Mouse (Mus musculus) liver, adult 2 months (tissue): ENCODE results near the gene B430306N03Rik. TPM values are rescaled to one million over a fixed set of nuclear protein-coding genes. Genes with fewer than 3 reads are reported as not detected.

ENCODE experiments used
- DNase-seq: peaks from one replicate; pipeline ENCODE4 v3.0.0-alpha.2; 2011; ENCODE audit warnings: low read depth, low spot score; ENCODE audit errors: extremely low read depth
- H3K27ac ChIP-seq: fragments of 200-500 bp; replicated peaks from 2 replicates; pipeline ENCODE4 v1.5.1; 2012; ENCODE audit warnings: low read depth, mild to moderate bottlenecking, control low read depth, inconsistent platforms, low read length; ENCODE audit not compliant: insufficient read depth
- H3K27me3 ChIP-seq: fragments of 200-500 bp; 2 replicates; pipeline ENCODE4 v1.6.1; 2012; ENCODE audit warnings: mild to moderate bottlenecking, moderate library complexity, low read length, inconsistent platforms; ENCODE audit not compliant: control insufficient read depth, insufficient read depth
- H3K36me3 ChIP-seq: fragments of 200-500 bp; 2 replicates; pipeline ENCODE4 v1.6.1; 2012; ENCODE audit warnings: low read length, inconsistent platforms; ENCODE audit not compliant: control insufficient read depth, insufficient read depth
- H3K4me1 ChIP-seq: fragments of 200-500 bp; 2 replicates; pipeline ENCODE4 v1.6.1; 2011; ENCODE audit warnings: low read length; ENCODE audit not compliant: control insufficient read depth, insufficient read depth
- H3K4me3 ChIP-seq: fragments of 200-500 bp; 2 replicates; pipeline ENCODE4 v1.5.1; 2011; ENCODE audit warnings: low read depth, mild to moderate bottlenecking, control low read depth, low read length, moderate library complexity; ENCODE audit not compliant: insufficient read depth
- H3K79me2 ChIP-seq: fragments of 200-500 bp; 2 replicates; pipeline ENCODE4 v1.6.1; 2012; ENCODE audit warnings: inconsistent platforms, mild to moderate bottlenecking, low read length, moderate library complexity; ENCODE audit not compliant: control insufficient read depth, insufficient read depth
- H3K9ac ChIP-seq: fragments of 200-500 bp; 2 replicates; pipeline ENCODE4 v1.6.1; 2012; ENCODE audit warnings: low read depth, mild to moderate bottlenecking, control low read depth, inconsistent platforms, low read length
- CTCF ChIP-seq: fragments of 200-500 bp; IDR thresholded peaks from 2 replicates; pipeline ENCODE4 v1.5.1; 2011; ENCODE audit warnings: low read depth, low read length, control low read depth
- POLR2A ChIP-seq: fragments of 200-500 bp; IDR thresholded peaks from 2 replicates; pipeline ENCODE4 v1.6.1; 2011; ENCODE audit warnings: low read length, control low read depth; ENCODE audit not compliant: insufficient read depth; ENCODE audit errors: extremely low read depth
- WGBS: fragments of 180-500 bp; shearing (Covaris S2); methylation state at CpG from one replicate; pipeline ENCODE4 v1.1.7; 2018; 5-methylcytosine and 5-hydroxymethylcytosine counted together
- polyA plus RNA-seq: library from polyadenylated mRNA; depleted of rRNA; stranded (reverse); fragments of >200 nt; gene quantifications from 2 replicates; pipeline ENCODE4 v1.2.3, GENCODE M21; 2012
- total RNA-seq: library from RNA; depleted of rRNA; stranded (reverse); fragments of >200 nt; gene quantifications from 2 replicates; pipeline ENCODE4 v1.2.3, GENCODE M21; 2014

The B430306N03Rik gene
- total and polyA plus RNA-seq, 2 experiments, result 0.83 to 1.9 TPM

DNA sequence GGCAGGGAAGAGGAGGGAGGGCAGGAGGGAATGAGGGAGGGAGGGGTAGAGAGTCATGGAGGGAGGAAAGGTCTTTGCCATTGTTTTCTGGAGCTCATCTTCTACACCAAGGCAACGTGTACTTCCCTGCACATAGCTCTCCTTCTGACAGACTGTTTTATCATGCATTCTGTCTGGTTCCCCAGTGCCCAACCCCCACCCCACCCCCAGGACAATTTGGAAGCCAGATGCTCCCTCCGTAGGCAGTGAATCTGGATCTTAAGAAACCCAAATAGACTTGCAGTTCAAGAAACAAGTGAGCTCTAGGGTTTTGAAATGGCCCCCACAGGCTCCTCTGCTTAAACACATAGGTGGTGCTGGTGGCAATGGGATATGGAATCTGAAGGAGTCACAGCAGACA, 42.0 kb downstream of the B430306N03Rik start:
- no peaks in the 10 kb centered on the region for H3K27me3 ChIP-seq
- no peaks in the 10 kb centered on the region for H3K36me3 ChIP-seq
- H3K9ac ChIP-seq, result no peak overlapping the region
- H3K27ac ChIP-seq, result no peak overlapping the region
- no peak for DNase-seq
- WGBS, result 57% methylated on average over 2 of the region's 2 CpGs
- no peaks in the 10 kb centered on the region for H3K79me2 ChIP-seq
- H3K4me3 ChIP-seq, result no peak overlapping the region
- TF ChIP-seq POLR2A (no peak), CTCF (no peak)
- H3K4me1 ChIP-seq, result no peaks in the 10 kb centered on the region

DNA sequence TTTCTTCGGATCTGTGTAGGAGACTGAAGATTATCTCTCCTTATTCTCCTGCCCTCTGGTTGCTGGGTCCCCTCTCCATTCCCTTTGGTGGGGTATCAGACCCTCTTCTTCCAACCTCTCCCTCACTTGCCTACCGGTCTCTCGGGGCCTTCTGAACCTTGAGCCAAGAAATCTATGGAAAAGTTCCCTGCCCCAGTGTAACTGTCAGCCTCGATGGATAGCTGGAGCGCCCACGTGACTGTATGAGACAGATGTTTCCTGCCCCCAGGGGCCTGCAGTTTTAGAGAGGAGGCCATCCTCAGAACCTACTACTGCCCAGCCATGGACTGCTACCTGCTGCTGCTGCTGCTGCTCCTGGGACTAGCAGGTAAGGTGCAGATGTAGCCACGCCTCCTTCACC, 43.7 kb downstream of the B430306N03Rik start, which contains the start of gene Treml1:
Gene Treml1 (plus strand): TSS at position 301 of the 400 bp plus-strand sequence.
- 73% methylated on average over 7 of the region's 7 CpGs for WGBS
- Histone ChIP-seq H3K4me1 (no peaks in the 10 kb centered on the region), H3K79me2 (no peaks in the 10 kb centered on the region), H3K27ac (no peak within 1 kb of the TSS), H3K4me3 (no peak within 1 kb of the TSS), H3K9ac (no peak within 1 kb of the TSS), H3K27me3 (no peaks in the 10 kb centered on the region), H3K36me3 (no peaks in the 10 kb centered on the region)
- DNase-seq, result no peak
- TF ChIP-seq CTCF, result no peak

DNA sequence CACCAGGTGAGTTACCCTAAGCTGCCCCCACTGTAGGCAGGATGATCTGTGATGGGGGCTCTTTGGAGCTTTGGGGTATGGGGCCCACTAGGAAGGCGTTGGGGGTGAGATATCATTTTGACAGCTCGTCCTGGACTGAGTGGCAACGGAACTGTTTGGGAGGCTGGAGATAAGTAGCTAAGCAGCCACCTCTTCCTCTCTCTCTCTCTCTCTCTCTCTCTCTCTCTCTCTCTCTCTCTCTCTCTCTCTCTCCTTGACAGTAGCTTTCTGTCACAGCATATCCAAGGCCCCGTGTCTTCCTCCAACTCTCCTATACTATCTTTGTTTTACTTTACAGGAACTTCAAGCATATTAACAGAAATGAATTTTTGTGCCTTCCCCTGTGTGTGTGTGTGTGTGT, 44.5 kb downstream of the B430306N03Rik start:
- no peak overlapping the region for H3K27ac ChIP-seq
- DNase-seq, result no peak
- H3K4me1 ChIP-seq, result no peaks in the 10 kb centered on the region
- no peaks in the 10 kb centered on the region for H3K36me3 ChIP-seq
- 53% methylated on average over 4 of the region's 4 CpGs for WGBS
- no peak overlapping the region for H3K4me3 ChIP-seq
- H3K79me2 ChIP-seq, result no peaks in the 10 kb centered on the region
- TF ChIP-seq CTCF (no peak), POLR2A (no peak)
- no peaks in the 10 kb centered on the region for H3K27me3 ChIP-seq
- no peak overlapping the region for H3K9ac ChIP-seq

DNA sequence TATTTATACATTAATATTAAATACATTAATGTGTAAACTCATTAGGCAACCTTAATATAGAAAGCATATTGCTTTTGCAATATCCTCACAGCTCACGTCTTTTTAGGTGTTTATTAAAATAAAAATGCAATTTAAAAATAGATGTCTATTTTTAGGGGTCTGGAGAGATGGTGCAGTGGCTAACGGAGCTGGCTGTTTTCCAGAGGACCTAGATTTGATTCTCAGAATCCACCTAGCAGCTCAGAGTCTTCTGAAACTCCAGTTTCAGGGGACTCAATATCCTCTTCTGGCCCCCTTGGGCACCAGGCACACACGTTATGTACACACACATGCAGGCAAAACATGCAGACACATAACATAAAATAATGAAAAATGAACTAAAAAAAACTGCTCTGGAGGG, 46.4 kb downstream of the B430306N03Rik start:
- H3K4me3 ChIP-seq, result no peak overlapping the region
- no peaks in the 10 kb centered on the region for H3K36me3 ChIP-seq
- H3K79me2 ChIP-seq, result no peaks in the 10 kb centered on the region
- no peak for DNase-seq
- no peaks in the 10 kb centered on the region for H3K4me1 ChIP-seq
- no peaks in the 10 kb centered on the region for H3K27me3 ChIP-seq
- H3K9ac ChIP-seq, result no peak overlapping the region
- WGBS, result 71% methylated on average over 3 of the region's 3 CpGs
- no peak for TF ChIP-seq POLR2A
- TF ChIP-seq CTCF, result no peak
- H3K27ac ChIP-seq, result no peak overlapping the region

DNA sequence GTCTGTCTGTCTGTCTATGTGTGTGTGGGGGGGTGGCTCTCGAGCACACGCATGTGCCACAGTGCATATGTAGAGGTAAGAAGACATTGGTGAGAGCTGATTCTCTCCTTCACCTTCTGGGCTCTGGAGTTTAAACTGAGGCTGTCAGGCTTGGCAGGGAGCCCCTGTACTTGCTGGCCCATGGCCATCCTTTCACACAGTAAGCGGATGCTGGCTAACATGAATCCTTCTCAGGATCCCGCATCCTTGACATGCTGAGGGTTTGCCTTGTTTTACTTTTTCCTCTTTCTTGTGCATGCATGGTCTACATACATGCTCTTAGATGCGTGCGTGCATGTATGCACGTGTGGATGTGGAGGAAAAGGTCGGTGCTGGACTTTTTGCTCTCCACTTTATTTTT, 47.0 kb downstream of the B430306N03Rik start:
- Histone ChIP-seq H3K27me3 (no peaks in the 10 kb centered on the region), H3K9ac (no peak overlapping the region), H3K27ac (no peak overlapping the region), H3K79me2 (no peaks in the 10 kb centered on the region), H3K4me3 (no peak overlapping the region), H3K4me1 (no peaks in the 10 kb centered on the region), H3K36me3 (no peaks in the 10 kb centered on the region)
- DNase-seq, result no peak
- 86% methylated on average over 8 of the region's 8 CpGs for WGBS
- TF ChIP-seq CTCF (no peak), POLR2A (no peak)

DNA sequence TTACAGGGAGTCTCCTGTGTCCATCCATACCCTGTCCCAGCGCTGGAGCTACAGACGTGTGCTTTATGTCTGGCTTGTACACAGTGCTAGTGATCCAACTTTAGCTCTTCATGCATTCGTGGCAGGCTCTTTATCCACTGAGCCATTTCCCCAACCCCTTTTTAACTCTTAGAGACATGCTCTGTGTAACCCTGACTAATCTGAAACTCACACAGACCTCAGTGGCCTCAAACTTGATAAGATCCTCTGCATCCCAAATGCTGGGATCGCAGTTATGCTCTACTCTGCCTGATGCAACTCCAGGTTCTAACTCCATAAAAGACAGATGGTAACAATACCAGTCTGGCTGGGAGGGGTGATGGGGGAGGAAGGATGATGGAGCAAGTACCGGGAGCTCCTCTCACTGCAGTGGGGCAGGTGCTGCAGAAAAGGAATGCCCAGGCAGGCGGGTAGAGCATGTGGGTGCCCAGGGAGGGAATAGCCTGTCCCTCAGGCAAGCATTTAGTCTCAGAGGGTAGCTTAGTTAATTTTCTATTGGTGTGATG, 47.6 kb downstream of the B430306N03Rik start:
- H3K79me2 ChIP-seq, result no peaks in the 10 kb centered on the region
- no peak for TF ChIP-seq POLR2A
- no peak for TF ChIP-seq CTCF
- no peaks in the 10 kb centered on the region for H3K4me1 ChIP-seq
- 76% methylated on average over 6 of the region's 6 CpGs for WGBS
- DNase-seq, result no peak
- no peak overlapping the region for H3K9ac ChIP-seq
- no peaks in the 10 kb centered on the region for H3K36me3 ChIP-seq
- H3K4me3 ChIP-seq, result no peak overlapping the region
- H3K27ac ChIP-seq, result no peak overlapping the region
- no peaks in the 10 kb centered on the region for H3K27me3 ChIP-seq
